Mouse (Mus musculus): ENCODE measurements around the gene 2810006K23Rik. TPM values are rescaled to one million over a fixed set of nuclear protein-coding genes. Genes with fewer than 3 reads are reported as not detected.
"Not testable (repeated sequence)": the region's sequence is repeated elsewhere in the genome, so short reads cannot be mapped to it uniquely, and the experiment has no call there.

2810006K23Rik gene
- polyA plus RNA-seq (2012; ENCODE audit: insufficient read depth, insufficient read length, low replicate concordance, missing spikeins): not detected in 2 replicates

- peaks cover 6% of the 10 kb centered on the region for H3K4me1 ChIP-seq (ENCODE audit: control insufficient read depth, insufficient read depth, low read length)
- peak within 1 kb of the TSS; percentile 97 for H3K27ac ChIP-seq (ENCODE audit: insufficient read depth, low read depth, low read length)
- H3K4me3 ChIP-seq (ENCODE audit: insufficient read depth, low read depth, low read length): peak within 1 kb of the TSS; percentile 86
- WGBS: under 1% methylated on average over 72 of the region's 72 CpGs
- TF ChIP-seq CTCF (IDR thresholded peaks at IDR 0.05; ENCODE audit: insufficient read depth, low read depth, low read length): no peak
- peak; percentile 100 for TF ChIP-seq POLR2A (IDR thresholded peaks at IDR 0.05; ENCODE audit: insufficient read depth, low read depth, low read length)
Observed at GRCm38 (mm10) chr5:124327510-124328364, at the start of gene 2810006K23Rik, which contains the start of gene Mphosph9. TSS of gene 2810006K23Rik (plus strand) at chr5:124328089. TSS of gene Mphosph9 (minus strand) at chr5:124327972.

- Histone ChIP-seq H3K27ac (ENCODE audit: insufficient read depth, low read depth, low read length) (no peak overlapping the region), H3K4me3 (ENCODE audit: insufficient read depth, low read depth, low read length) (no peak overlapping the region), H3K4me1 (ENCODE audit: control insufficient read depth, insufficient read depth, low read length) (no peaks in the 10 kb centered on the region)
- 91% methylated on average over 2 of the region's 2 CpGs for WGBS
- TF ChIP-seq CTCF (IDR thresholded peaks at IDR 0.05; ENCODE audit: insufficient read depth, low read depth, low read length) (no peak), POLR2A (IDR thresholded peaks at IDR 0.05; ENCODE audit: insufficient read depth, low read depth, low read length) (no peak)
Observed at GRCm38 (mm10) chr5:124282854-124283253, 45.0 kb upstream of the 2810006K23Rik start.

- Histone ChIP-seq H3K4me1 (ENCODE audit: control insufficient read depth, insufficient read depth, low read length) (no peaks in the 10 kb centered on the region), H3K4me3 (ENCODE audit: insufficient read depth, low read depth, low read length) (no peak overlapping the region), H3K27ac (ENCODE audit: insufficient read depth, low read depth, low read length) (no peak overlapping the region)
- TF ChIP-seq CTCF (IDR thresholded peaks at IDR 0.05; ENCODE audit: insufficient read depth, low read depth, low read length): no peak
- no peak for TF ChIP-seq POLR2A (IDR thresholded peaks at IDR 0.05; ENCODE audit: insufficient read depth, low read depth, low read length)
- 67% methylated on average over 3 of the region's 3 CpGs for WGBS
Observed at GRCm38 (mm10) chr5:124284330-124284729, 43.6 kb upstream of the 2810006K23Rik start.

GRCm38 (mm10) chr5:124287616-124288247 lies 40.2 kb upstream of the 2810006K23Rik start:
- H3K4me1 ChIP-seq (ENCODE audit: control insufficient read depth, insufficient read depth, low read length): no peaks in the 10 kb centered on the region
- 96% methylated on average over 6 of the region's 6 CpGs for WGBS
- no peak overlapping the region for H3K27ac ChIP-seq (ENCODE audit: insufficient read depth, low read depth, low read length)
- H3K4me3 ChIP-seq (ENCODE audit: insufficient read depth, low read depth, low read length): no peak overlapping the region
- no peak for TF ChIP-seq POLR2A (IDR thresholded peaks at IDR 0.05; ENCODE audit: insufficient read depth, low read depth, low read length)

GRCm38 (mm10) chr5:124290216-124290615 lies 37.7 kb upstream of the 2810006K23Rik start:
- Histone ChIP-seq H3K4me1 (ENCODE audit: control insufficient read depth, insufficient read depth, low read length) (no peaks in the 10 kb centered on the region), H3K4me3 (ENCODE audit: insufficient read depth, low read depth, low read length) (no peak overlapping the region), H3K27ac (ENCODE audit: insufficient read depth, low read depth, low read length) (no peak overlapping the region)
- TF ChIP-seq CTCF (IDR thresholded peaks at IDR 0.05; ENCODE audit: insufficient read depth, low read depth, low read length) (no peak), POLR2A (IDR thresholded peaks at IDR 0.05; ENCODE audit: insufficient read depth, low read depth, low read length) (no peak)
- 88% methylated on average over 4 of the region's 4 CpGs for WGBS

- Histone ChIP-seq H3K27ac (ENCODE audit: insufficient read depth, low read depth, low read length) (no peak overlapping the region), H3K4me3 (ENCODE audit: insufficient read depth, low read depth, low read length) (no peak overlapping the region), H3K4me1 (ENCODE audit: control insufficient read depth, insufficient read depth, low read length) (no peaks in the 10 kb centered on the region)
- WGBS: 84% methylated on average over 5 of the region's 5 CpGs
- TF ChIP-seq CTCF (IDR thresholded peaks at IDR 0.05; ENCODE audit: insufficient read depth, low read depth, low read length) (no peak), POLR2A (IDR thresholded peaks at IDR 0.05; ENCODE audit: insufficient read depth, low read depth, low read length) (no peak)
Observed at GRCm38 (mm10) chr5:124293967-124294366, 33.9 kb upstream of the 2810006K23Rik start.

GRCm38 (mm10) chr5:124296475-124296874 lies 31.4 kb upstream of the 2810006K23Rik start:
- H3K27ac ChIP-seq (ENCODE audit: insufficient read depth, low read depth, low read length): no peak overlapping the region
- no peak for TF ChIP-seq POLR2A (IDR thresholded peaks at IDR 0.05; ENCODE audit: insufficient read depth, low read depth, low read length)
- no peak for TF ChIP-seq CTCF (IDR thresholded peaks at IDR 0.05; ENCODE audit: insufficient read depth, low read depth, low read length)
- H3K4me3 ChIP-seq (ENCODE audit: insufficient read depth, low read depth, low read length): no peak overlapping the region
- 95% methylated on average over 4 of the region's 4 CpGs for WGBS
- H3K4me1 ChIP-seq (ENCODE audit: control insufficient read depth, insufficient read depth, low read length): no peaks in the 10 kb centered on the region

GRCm38 (mm10) chr5:124299307-124299706 lies 28.6 kb upstream of the 2810006K23Rik start:
- not testable (repeated sequence) for H3K4me1 ChIP-seq (ENCODE audit: control insufficient read depth, insufficient read depth, low read length); H3K27ac ChIP-seq (ENCODE audit: insufficient read depth, low read depth, low read length); H3K4me3 ChIP-seq (ENCODE audit: insufficient read depth, low read depth, low read length)
- WGBS: 51% methylated on average over 4 of the region's 4 CpGs

GRCm38 (mm10) chr5:124300132-124300531 lies 27.8 kb upstream of the 2810006K23Rik start:
- Histone ChIP-seq H3K4me3 (ENCODE audit: insufficient read depth, low read depth, low read length) (no peak overlapping the region), H3K4me1 (ENCODE audit: control insufficient read depth, insufficient read depth, low read length) (no peaks in the 10 kb centered on the region), H3K27ac (ENCODE audit: insufficient read depth, low read depth, low read length) (no peak overlapping the region)
- whole genome bisulfite sequencing: 86% methylated on average over 4 of the region's 4 CpGs
- TF ChIP-seq POLR2A (IDR thresholded peaks at IDR 0.05; ENCODE audit: insufficient read depth, low read depth, low read length): no peak
- TF ChIP-seq CTCF (IDR thresholded peaks at IDR 0.05; ENCODE audit: insufficient read depth, low read depth, low read length): no peak

- H3K4me1 ChIP-seq (ENCODE audit: control insufficient read depth, insufficient read depth, low read length); H3K4me3 ChIP-seq (ENCODE audit: insufficient read depth, low read depth, low read length); H3K27ac ChIP-seq (ENCODE audit: insufficient read depth, low read depth, low read length): not testable (repeated sequence)
- 92% methylated on average over 6 of the region's 6 CpGs for WGBS
Observed at GRCm38 (mm10) chr5:124302853-124303252, 25.0 kb upstream of the 2810006K23Rik start.

All from olfactory bulb, adult 2 months (tissue).